Mouse (Mus musculus): ENCODE data around the gene Eml3.
A peak's percentile ranks its signal among the peaks of the same experiment; 100 is the strongest.
"Not testable (repeated sequence)": the region's sequence is repeated elsewhere in the genome, so short reads cannot be mapped to it uniquely, and the experiment has no call there.

Eml3 gene

DNA sequence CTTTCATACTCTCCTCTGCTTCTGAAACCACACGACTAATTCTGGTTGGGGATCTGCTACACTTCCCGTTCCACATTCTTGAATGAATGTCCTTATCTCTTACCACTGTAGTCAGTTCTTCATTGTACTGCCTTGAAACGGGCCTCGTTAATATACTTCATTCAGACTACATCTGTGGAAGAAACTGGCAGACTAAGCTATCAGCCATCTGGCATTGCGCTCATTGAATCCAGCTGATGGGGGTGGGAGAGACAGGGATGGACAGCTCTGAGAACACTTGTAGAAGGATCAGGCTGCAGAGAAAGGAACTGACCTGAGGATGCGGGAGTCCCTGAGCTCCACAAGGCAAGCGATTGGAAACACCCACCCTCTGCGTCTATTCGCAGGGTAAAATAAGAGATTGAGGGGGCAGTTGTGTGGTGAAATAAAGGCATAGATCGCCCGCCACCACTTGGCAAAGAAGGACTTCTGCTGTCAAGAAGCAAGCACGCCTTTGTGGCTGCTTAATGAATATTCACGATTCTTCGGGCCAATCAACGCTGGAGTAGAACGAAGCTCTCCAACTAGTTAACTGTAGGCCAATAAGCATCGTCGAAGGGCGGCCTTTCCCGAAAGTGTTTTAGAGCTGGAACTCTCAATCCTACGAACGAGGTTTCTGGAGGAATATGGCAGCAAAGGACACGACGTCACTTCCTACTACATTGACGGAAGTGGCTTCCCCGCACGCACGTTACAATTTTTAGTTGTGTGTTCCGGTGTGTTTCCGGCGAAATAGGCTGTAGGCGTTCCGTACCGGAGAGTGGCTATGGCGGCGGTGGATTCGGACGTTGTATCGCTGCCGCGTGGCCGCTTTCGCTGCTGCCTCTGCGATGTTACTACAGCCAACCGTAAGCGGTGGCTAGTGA lies 24.0 kb downstream of the Eml3 start, which contains the start of gene Tut1:
Tut1 (plus strand) TSS at position 713 of the 905 bp plus-strand sequence.
- peak; percentile 97 for DNase-seq

GRCm38 (mm10) chr19:8954171-8954570 lies 24.8 kb downstream of the Eml3 start:
- DNase-seq, result no peak

DNA sequence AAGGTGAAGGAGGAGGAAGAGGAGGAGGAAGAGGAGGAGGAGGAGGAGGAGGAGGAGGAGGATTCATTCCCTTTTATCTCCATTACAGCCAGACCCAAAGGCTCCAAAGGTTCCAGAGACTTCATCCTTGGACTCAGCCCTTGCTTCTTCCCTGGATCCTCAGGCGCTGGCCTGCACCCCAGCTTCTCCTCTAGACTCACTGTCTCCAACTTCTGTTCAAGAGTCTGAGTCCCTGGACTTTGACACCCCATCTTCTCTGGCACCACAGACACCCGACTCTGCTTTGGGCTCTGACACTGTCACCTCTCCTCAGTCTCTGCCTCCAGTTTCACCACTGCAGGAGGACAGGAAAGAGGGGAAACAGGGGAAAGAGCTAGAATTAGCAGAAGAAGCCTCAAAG lies 32.9 kb downstream of the Eml3 start:
- DNase-seq, result no peak

DNA sequence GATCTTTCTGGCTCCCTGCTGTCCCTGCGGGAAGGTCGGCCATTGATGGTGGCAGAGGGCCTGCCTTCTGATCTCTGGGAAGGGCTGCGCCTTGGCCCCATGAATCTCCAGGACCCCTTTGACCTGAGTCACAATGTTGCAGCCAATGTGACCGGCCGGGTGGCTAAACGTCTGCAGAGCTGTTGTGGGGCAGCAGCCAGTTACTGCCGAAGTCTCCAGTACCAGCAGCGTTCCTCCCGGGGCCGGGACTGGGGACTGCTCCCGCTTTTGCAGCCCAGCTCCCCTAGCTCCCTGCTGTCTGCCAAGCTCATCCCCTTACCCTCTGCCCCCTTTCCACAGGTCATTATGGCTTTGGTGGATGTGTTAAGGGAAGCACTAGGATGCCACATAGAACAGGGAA lies 35.7 kb downstream of the Eml3 start:
- DNase-seq, result no peak

DNA sequence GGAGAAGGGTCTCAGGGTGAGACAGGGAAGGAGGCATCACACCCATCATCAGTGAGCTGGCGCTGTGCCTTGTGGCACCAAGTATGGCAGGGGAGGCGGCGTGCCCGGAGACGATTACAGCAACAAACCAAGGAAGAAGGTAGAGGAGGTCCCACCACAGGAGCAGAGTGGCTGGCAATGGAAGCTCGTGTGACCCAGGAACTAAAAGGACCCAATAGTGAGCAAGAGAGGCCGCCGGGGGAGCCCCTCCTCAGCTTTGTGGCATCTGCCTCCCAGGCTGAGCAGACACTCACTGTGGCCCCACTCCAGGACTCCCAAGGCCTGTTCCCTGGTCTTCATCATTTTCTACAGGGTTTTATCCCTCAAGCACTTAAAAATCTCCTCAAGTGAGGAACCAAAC lies 36.4 kb downstream of the Eml3 start:
- no peak for DNase-seq

DNA sequence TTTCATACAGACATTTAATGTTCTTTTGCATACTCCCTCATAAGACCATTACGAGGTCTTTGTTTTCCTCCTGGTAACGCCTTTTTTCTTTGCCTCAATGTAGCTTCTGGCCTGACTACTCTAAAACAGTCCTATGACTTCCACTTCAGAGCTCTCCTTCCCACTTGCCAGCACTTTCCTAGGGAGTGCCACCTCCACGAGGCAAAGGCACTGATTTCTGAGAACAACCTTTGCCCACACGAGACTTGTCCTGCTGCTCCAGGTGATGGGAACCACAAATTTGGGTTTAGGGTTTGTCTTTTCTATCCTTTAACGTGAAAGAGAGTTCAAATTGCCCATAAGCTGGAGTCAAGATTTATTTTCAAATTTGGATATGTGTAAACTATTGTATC lies 36.8 kb downstream of the Eml3 start:
- no peak for DNase-seq

DNA sequence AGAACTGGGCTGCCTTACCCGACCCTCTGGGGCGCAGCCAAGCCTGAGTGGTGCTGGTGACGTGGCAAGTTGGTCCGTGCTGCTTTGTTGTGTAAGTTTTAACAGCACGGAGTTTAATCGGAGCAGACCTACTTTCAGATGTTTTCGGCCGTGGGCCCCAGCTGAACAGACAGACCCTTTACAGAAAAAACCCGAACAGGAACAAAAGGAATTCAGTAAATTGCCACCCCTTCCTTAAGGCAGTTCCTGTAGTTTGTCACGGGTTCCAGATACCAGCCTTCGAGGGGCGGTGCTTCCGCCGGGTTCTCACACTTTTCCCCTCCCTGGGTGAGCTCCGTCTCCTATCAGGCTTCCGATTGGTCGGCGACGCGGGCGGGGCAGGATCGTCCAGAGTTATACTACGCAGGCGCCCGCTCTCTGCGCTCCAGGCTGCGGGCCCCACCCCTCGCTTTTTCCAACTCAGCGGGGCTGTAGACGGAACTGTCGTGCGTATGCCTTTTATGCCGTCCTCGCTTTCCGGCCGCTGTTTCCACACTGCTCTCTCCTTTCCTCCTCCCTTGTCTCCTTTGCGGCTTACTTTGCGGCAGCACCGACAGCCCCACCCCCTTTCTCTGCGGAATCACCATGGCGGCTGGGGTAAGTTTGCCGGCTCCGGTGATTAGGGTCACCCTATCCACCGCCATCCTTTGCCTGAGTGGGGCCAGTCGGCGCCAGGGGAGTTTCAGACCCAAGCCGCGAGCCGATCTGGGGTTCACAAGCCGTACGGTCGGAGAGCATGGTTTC lies 37.4 kb downstream of the Eml3 start, which contains the start of gene Eef1g:
Eef1g (plus strand) TSS at position 452 of the 783 bp plus-strand sequence.
- DNase-seq, result peak; percentile 100

- DNase-seq, result no peak
These were observed 38.0 kb downstream of the Eml3 start for GRCm38 (mm10) chr19:8967373-8967743.

DNA sequence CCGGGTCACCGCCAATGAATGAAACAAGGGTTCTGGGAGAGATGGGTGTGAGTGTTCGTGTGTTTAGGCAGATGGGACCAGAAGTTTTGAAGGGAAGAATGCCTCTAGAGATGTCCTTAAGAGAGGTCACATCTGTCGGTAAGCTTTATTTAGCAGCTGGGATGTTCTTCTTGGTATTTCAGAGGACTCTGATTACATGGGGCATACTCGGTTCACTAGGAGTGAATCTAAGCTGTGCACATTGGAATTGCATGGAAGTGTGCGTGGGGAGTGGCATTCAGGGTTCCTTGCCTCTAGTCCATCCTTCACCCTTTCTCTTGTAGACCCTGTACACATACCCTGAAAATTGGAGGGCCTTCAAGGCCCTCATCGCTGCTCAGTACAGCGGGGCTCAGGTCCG lies 38.5 kb downstream of the Eml3 start:
- DNase-seq, result no peak

GRCm38 (mm10) chr19:8972491-8972890 lies 43.1 kb downstream of the Eml3 start:
- DNase-seq, result not testable (repeated sequence)

GRCm38 (mm10) chr19:8974638-8975037 lies 45.3 kb downstream of the Eml3 start:
- no peak for DNase-seq

DNA sequence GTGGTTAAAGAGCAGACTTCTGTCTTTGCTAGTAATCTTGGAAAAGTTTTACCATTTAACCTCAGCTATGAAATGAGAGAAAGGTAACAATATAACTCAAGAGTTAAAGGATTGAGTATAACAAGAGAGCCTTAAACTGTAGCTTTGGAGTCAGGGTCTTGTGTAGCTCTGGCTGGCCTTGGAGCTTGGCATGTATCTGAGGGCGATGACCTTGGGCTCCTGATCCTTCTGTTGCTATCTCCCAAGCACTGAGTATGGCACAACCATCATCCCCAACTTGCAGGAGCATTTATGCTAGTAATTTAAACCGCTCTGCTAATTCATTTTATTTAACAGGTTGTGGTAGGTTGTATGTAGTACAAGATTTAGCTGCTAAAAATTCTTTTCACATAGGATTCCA lies 46.1 kb downstream of the Eml3 start:
- DNase-seq, result no peak

DNA sequence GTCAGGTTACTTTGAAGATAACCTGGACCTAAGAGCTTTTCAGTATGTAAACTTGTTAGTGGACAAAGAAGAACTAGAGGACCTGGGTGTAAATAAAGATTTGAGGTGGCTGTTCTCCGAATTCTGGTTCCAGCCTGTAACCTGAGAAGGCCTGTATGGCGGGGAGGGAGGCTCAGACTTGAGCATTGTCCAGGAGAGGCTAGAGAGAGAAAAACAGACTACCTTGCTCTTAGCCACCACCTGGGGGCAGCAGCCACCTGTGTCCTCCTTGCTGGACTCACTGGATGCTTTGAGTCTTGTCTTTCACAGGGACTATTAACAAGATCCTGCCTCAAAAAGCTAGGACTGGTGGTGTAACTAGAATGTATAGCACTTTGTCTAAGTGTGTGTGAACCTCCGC lies 47.2 kb downstream of the Eml3 start:
- peak; percentile 73 for DNase-seq

DNA sequence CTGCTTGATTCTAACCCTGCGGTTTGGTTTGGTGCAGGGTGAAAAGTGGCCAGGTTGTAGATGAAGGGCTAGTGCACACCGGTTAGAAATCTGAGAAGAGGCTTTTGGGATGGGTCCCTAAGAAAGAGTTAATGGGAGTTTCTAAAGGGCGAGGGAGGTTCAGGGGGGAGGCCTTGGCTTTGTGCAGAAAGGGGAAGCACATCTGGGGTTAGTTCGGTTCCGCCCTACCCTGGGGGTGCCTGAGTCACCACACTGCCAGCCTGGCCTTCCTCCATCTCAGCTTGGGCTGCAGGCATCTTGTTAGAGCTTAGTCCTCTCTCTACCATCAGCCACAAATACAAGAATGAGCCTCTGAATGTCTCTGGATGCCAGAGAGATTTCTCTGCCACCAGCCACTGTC lies 51.4 kb downstream of the Eml3 start:
- peak; percentile 64 for DNase-seq

- peak; percentile 47 for DNase-seq
These were observed 52.3 kb downstream of the Eml3 start for GRCm38 (mm10) chr19:8981450-8982168.

- peak; percentile 51 for DNase-seq
These were observed 53.2 kb downstream of the Eml3 start for GRCm38 (mm10) chr19:8982303-8983149.

GRCm38 (mm10) chr19:8983150-8983650 lies 53.8 kb downstream of the Eml3 start:
- DNase-seq, result peak; percentile 80

DNA sequence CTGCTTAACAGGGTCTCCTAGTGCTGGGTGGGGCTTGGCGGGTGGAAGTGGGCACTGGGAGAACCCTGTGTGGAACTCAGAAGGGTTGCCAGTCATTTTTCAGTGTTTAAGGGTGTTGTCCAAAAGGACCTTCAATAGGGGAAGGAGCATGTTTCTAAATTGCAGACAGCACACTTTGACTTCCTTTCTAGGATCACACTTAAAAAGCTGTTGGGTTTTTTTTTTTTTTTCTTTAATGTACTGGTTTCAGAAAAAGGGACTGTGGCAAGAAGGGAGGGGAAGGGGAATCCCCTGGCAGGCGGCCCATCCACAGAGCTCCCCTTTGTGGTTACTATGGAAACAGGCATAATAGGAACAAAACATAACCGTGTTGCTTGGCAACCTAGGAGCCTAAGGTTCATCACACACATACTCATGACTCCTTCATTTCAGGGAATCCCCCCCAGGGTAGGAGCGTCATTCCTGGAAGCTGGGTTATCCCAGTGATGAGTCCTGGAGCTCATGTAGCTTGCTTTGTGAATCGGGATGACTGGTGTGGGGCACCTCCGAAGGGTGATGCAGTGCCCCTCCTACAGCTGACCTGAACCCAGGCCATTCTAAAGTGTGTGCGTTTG lies 55.0 kb downstream of the Eml3 start:
- peak; percentile 94 for DNase-seq

DNA sequence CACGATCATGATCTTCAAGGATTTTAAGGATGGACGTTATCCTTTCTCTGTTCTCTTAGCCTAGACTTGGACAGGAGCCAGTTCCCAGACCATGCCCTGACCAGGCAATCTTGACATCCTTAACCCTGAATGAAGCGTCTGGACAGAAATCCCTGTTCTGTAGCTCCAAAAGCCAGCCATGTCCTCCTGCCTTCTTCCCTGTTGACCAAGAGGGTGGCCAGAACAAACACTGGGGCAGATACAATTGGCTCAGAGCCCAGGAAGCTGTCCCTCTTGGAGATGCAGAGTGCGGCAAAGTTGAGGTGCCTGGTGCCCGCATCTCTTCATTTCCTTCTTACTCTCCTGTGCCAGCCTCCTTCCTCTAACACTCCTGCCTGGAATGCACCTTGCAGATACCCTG lies 56.5 kb downstream of the Eml3 start:
- DNase-seq, result peak; percentile 50

DNA sequence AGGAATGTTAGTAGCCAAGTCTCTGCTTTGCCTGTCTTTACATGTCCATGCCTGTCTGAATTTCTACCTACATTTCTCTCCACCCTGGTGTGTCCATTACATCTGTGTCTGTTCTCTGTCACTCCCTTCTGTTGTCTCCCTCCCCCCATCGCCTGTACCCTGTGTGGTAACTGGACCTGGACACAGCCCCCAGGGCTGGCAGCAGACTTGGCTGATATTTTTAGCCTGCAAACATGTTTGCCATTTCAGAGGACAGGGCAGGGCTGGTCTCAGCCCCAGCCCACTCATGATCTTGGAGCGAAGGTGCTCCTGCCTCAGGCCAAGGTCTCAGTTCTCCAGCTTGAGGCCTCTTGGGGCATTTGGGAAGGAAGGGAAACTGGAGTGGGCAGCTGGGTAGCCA lies 58.5 kb downstream of the Eml3 start:
- peak; percentile 54 for DNase-seq

DNA sequence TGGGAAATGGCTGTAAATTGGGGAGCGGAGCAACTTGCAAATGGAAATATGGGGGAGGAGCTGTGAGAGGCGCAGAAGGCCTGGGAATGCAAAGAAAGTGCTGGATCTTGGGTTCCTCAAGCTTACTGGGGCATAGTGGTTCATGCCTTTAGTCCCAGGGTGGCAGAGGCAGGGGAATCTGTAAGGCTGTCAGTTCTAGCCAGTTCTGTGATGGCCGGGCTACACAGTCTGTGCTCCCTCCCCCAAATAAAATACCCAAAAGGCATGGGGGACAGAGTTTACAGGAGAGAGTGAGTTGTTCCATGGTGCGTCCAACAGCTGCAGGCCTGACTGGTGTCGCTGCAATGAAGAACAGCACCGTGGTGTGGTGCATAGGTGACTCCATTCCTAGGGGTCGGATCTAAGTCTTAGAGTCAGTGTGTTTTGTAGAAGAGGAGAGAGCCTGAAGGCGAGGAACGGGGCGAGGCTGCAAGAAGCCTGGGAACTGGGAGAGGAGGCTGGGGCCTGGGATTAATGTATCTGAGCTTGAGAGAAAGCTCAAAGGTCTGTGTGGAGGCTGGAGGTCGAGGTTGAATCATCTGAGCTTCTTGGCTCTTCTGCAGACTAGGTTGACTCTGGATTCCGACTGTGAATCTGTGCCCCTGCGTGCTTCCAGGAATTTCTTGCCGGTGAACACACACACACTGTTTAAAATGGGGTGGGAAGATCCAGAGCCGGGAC lies 59.2 kb downstream of the Eml3 start:
- DNase-seq, result no peak
